Mouse (Mus musculus): ENCODE results near the gene Sox5.

DNA sequence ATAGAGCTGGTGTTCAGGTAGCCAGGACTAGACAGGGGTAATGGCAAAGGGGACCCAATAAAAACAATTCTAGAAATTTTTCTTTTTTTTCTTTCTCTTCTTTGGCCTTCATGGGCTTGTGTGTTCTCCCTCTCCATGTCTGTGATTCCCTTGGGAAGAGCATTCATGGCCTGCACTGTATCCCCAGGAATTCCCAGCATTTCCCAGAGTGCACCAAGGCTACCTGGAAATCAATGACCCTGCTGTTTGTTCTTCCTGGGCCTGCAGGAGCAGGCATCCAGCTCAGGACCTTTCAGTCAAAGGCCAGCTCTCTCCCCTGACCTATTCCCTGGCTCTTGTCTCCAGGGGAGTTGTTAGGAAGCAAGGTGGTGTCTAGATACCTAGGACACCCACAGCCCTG lies 1.5 kb upstream of the Sox5 start:
- no peak for TF ChIP-seq POLR2A (IDR thresholded peaks at IDR 0.05; ENCODE audit: control insufficient read depth, extremely low read depth, insufficient read depth, low read length, poor library complexity)
- no peak for TF ChIP-seq CTCF (IDR thresholded peaks at IDR 0.05; ENCODE audit: borderline replicate concordance, control insufficient read depth, extremely low read depth, insufficient read depth, low read length, poor library complexity)
